8 mouse cellular contexts compared by ENCODE assay signal in the genomic region with DNA sequence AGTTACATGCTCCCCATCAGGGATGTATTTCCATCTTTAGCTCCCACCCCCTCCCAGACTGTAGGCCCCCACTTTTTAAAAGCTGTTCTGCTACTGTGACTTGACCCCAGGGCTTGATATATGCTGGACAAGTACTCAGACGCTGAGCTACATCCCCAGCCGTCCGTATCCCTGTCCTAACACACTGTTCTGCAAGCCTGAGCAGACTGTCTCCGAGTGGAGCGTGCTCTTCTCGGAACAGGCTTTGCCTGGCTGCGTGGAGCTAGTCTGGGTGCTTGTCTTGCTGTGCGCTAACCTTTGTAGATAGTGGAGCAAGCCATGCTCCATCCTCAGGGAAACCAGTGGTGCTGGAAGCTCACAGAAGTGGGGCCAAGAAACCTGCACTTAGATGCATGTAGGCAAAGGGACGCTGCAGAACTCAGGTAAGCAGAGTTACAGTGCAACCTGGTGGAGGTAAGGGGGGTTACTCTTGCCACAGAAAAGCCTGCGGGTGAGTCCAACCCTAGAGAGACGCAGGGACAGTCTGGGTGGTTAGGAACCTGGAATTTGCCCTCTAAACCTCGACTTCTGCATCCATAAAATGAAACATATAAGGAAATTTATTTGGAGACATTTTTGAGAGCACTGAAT.
DNase-seq lines count a peak whose midpoint lies in the region; ATAC-seq and TF ChIP-seq lines count a peak whose summit lies in the region.

No protein-coding gene starts in this region.

- H3K27ac ChIP-seq in kidney, postnatal 0 days: no peak overlapping the region
- no peak overlapping the region for H3K27ac ChIP-seq in stomach, embryonic 16.5 days (ENCODE audit: low read length)

- no peaks in the 10 kb centered on the region for H3K36me3 ChIP-seq in kidney, postnatal 0 days (ENCODE audit: insufficient read depth, low read length)
- H3K36me3 ChIP-seq in stomach, embryonic 16.5 days (ENCODE audit: control insufficient read depth, insufficient read depth, low read length): no peaks in the 10 kb centered on the region

- no peak for DNase-seq in cerebellum, postnatal 4 days (ENCODE audit: low spot score in 2 of 2)
- peak; percentile 58 to 62 for DNase-seq in right cerebral cortex, postnatal 10 days (ENCODE audit: low spot score in 2 of 2)
- no peak for DNase-seq in right cerebral cortex, adult 18-20 months
- peak; percentile 63 for DNase-seq in kidney, postnatal 0 days (ENCODE audit: low spot score)
- no peak for DNase-seq in testis, postnatal 10 days (ENCODE audit: low spot score)
- no peak for DNase-seq in gastrocnemius, postnatal 10 days

- H3K4me3 ChIP-seq in kidney, postnatal 0 days (replicated peaks; ENCODE audit: low read depth, low read length): no peak overlapping the region
- no peak overlapping the region for H3K4me3 ChIP-seq in stomach, embryonic 16.5 days (replicated peaks; ENCODE audit: low read length)

- TF ChIP-seq CTCF in kidney, postnatal 0 days (IDR thresholded peaks at IDR 0.05; ENCODE audit: low read depth): peak; percentile 74

- no peaks in the 10 kb centered on the region for H3K4me1 ChIP-seq in kidney, postnatal 0 days (replicated peaks; ENCODE audit: insufficient read depth, low read length)
- no peaks in the 10 kb centered on the region for H3K4me1 ChIP-seq in stomach, embryonic 16.5 days (ENCODE audit: control insufficient read depth, insufficient read depth, low read length)

- no peak overlapping the region for H3K4me2 ChIP-seq in kidney, postnatal 0 days (ENCODE audit: low read length)
- no peak overlapping the region for H3K4me2 ChIP-seq in stomach, embryonic 16.5 days (ENCODE audit: low read depth, low read length)

- H3K9ac ChIP-seq in kidney, postnatal 0 days (ENCODE audit: low read depth, low read length): peak overlapping the region; percentile 19; the same call in 1 of the 2 replicates
- no peak overlapping the region for H3K9ac ChIP-seq in stomach, embryonic 16.5 days (ENCODE audit: low read length)

- peak; percentile 92; the same call in 1 of the 2 replicates for ATAC-seq in cerebellum, adult (ENCODE audit: insufficient number of reproducible peaks, low FRiP score, low TSS enrichment)
- ATAC-seq in kidney, postnatal 0 days (replicated peaks; ENCODE audit: low FRiP score, low read depth): no peak
- ATAC-seq in stomach, embryonic 16.5 days (ENCODE audit: insufficient read depth, low FRiP score): peak; percentile 48; the same call in 1 of the 2 replicates

- 38% methylated on average over 12 of the region's 12 CpGs for WGBS in kidney, postnatal 0 days
- WGBS in stomach, embryonic 16.5 days: 51% methylated on average over 12 of the region's 12 CpGs

- H3K9me3 ChIP-seq in kidney, postnatal 0 days (replicated peaks; ENCODE audit: low read length): no peaks in the 10 kb centered on the region
- no peaks in the 10 kb centered on the region for H3K9me3 ChIP-seq in stomach, embryonic 16.5 days (replicated peaks; ENCODE audit: control insufficient read depth, low read length)

- H3K27me3 ChIP-seq in kidney, postnatal 0 days (ENCODE audit: insufficient read depth, low read length): no peaks in the 10 kb centered on the region
- H3K27me3 ChIP-seq in stomach, embryonic 16.5 days (ENCODE audit: control insufficient read depth, insufficient read depth, low read length): no peaks in the 10 kb centered on the region

Comparison
In these comparisons a context has a peak if more than half of its experiments do, and no peak if none do; other contexts are left out.
1. DNase-seq: peak in right cerebral cortex, postnatal 10 days (2 of 2) and kidney, postnatal 0 days (single experiment); none in cerebellum, postnatal 4 days (0 of 2), right cerebral cortex, adult 18-20 months (single experiment), testis, postnatal 10 days (single experiment) and gastrocnemius, postnatal 10 days (single experiment).